Mouse (Mus musculus) heart, adult 2 months (tissue): Measurements from ENCODE around the gene Anks6. TPM values are rescaled to one million over a fixed set of nuclear protein-coding genes. Genes with fewer than 3 reads are reported as not detected.

ENCODE experiments used
- DNase-seq, 2 experiments: peaks; one replicate each; pipeline ENCODE4 v3.0.0; 2021
- H3K27ac ChIP-seq: fragments of 200-600 bp; 2 replicates; pipeline ENCODE4 v1.8.1; 2022
- H3K27me3 ChIP-seq: fragments of 200-500 bp; 2 replicates; pipeline ENCODE4 v1.6.1; 2012; ENCODE audit warnings: mild to moderate bottlenecking, low read length, inconsistent platforms, mixed read lengths; ENCODE audit not compliant: control insufficient read depth, insufficient read depth
- H3K36me3 ChIP-seq: fragments of 200-500 bp; 2 replicates; pipeline ENCODE4 v1.6.1; 2012; ENCODE audit warnings: low read length, inconsistent platforms; ENCODE audit not compliant: control insufficient read depth, insufficient read depth
- H3K4me1 ChIP-seq: fragments of 200-500 bp; 2 replicates; pipeline ENCODE4 v1.6.1; 2011; ENCODE audit warnings: low read length; ENCODE audit not compliant: control insufficient read depth, insufficient read depth
- H3K4me3 ChIP-seq: fragments of 200-600 bp; 2 replicates; pipeline ENCODE4 v1.8.1; 2022
- H3K79me2 ChIP-seq: fragments of 200-500 bp; replicated peaks from 2 replicates; pipeline ENCODE4 v1.6.1; 2012; ENCODE audit warnings: mild to moderate bottlenecking, inconsistent platforms, low read length, moderate library complexity, mixed read lengths; ENCODE audit not compliant: control insufficient read depth, insufficient read depth
- H3K9ac ChIP-seq: fragments of 200-500 bp; 2 replicates; pipeline ENCODE4 v1.6.1; 2012; ENCODE audit warnings: low read depth, mild to moderate bottlenecking, control low read depth, inconsistent platforms, low read length, mixed read lengths
- CTCF ChIP-seq: fragments of 200-600 bp; IDR thresholded peaks from 2 replicates; pipeline ENCODE4 v1.8.1; 2022; ENCODE audit warnings: antibody characterized with exemption, mild to moderate bottlenecking, moderate library complexity
- EP300 ChIP-seq: fragments of 200-500 bp; IDR thresholded peaks from 2 replicates; pipeline ENCODE4 v1.6.1; 2011; ENCODE audit warnings: low read depth, low read length, control low read depth; ENCODE audit not compliant: insufficient read depth
- POLR2A ChIP-seq: fragments of 200-500 bp; IDR thresholded peaks from 2 replicates; pipeline ENCODE4 v1.6.1; 2011; ENCODE audit warnings: mild to moderate bottlenecking, low read depth, low read length, control low read depth; ENCODE audit not compliant: insufficient read depth
- intact Hi-C: fragments of 180-260 bp; cut with DNase I; formaldehyde crosslinking; loops from one replicate; pipeline ENCODE4 v1.15.1; 2025
- polyA plus RNA-seq: library from polyadenylated mRNA; depleted of rRNA; stranded (reverse); fragments of >200 nt; gene quantifications from 2 replicates; pipeline ENCODE4 v1.2.3, GENCODE M21; 2012; rRNA removed
- total RNA-seq, 2 experiments: library from RNA; stranded (reverse); gene quantifications; 2 replicates each; pipeline ENCODE4 v1.2.3; 2021

The Anks6 gene
- total and polyA plus RNA-seq, 3 experiments, result 2.8 to 3.4 (median 3.3) TPM

GRCm38 (mm10) chr4:46966551-46966950, 90.7 kb downstream of the Anks6 start:
- H3K4me3 ChIP-seq, result no peak overlapping the region
- H3K79me2 ChIP-seq, result no peaks in the 10 kb centered on the region
- DNase-seq, result no peak
- H3K36me3 ChIP-seq, result no peaks in the 10 kb centered on the region
- H3K27me3 ChIP-seq, result no peaks in the 10 kb centered on the region
- no peak for TF ChIP-seq CTCF
- no peak for TF ChIP-seq EP300
- no peak for TF ChIP-seq POLR2A
- intact Hi-C loops, result no loop called here
- no peaks in the 10 kb centered on the region for H3K4me1 ChIP-seq
- no peak overlapping the region for H3K9ac ChIP-seq
- no peak overlapping the region for H3K27ac ChIP-seq

Other genes with a start within 250 kb of the Anks6 start
- gene Gabbr2, start 65.6 kb downstream of the Anks6 start, total RNA-seq, result under 1 TPM in 1 of 2 experiments, not detected in 1; 0.09 TPM
- 0.03 and 0.18 TPM in 2 replicates for gene Gabbr2, start 65.6 kb downstream of the Anks6 start, polyA plus RNA-seq
- under 1 TPM; 0.16 to 0.27 TPM for gene Galnt12, start 34.5 kb upstream of the Anks6 start, total RNA-seq
- 0.72 and 0.85 TPM in 2 replicates for gene Galnt12, start 34.5 kb upstream of the Anks6 start, polyA plus RNA-seq
- gene Col15a1, start 150.7 kb upstream of the Anks6 start, total RNA-seq, result 10 to 100 TPM; 36.9 to 86.4 TPM
- gene Col15a1, start 150.7 kb upstream of the Anks6 start, polyA plus RNA-seq, result 97.6 and 161 TPM in 2 replicates